Comparison of ENCODE assay signal across 9 mouse cellular contexts in the genomic region with DNA sequence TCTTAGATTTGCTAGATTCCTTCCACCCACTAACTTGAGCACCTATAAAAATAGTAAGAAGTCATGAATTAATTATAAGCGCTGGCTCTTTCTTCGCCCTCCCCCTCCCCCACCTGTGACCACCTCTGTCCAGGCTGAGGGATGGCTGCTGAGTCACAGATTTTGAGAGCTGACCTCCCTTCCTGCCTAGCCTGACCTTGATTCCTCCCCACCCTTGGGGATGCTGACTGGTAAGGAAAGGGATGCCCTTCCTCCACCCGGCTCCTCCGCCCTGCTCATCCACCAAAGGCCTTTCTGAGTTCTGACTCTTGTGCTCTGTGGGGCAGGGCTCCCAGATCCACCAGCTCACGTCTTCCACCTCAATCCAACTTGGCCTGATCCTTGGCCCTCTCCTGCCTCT. TPM values are rescaled to one million over a fixed set of nuclear protein-coding genes. Genes with fewer than 3 reads are reported as not detected.
DNase-seq lines count a peak whose midpoint lies in the region; ATAC-seq lines count a peak whose summit lies in the region.
"Had no signal": no experiment of that assay in that cellular context is flagged by ENCODE, and none has a peak within 500 bp of the region (broad histone marks: within the 10 kb centered on the region; RNA-seq: fewer than 3 reads in every experiment).

No protein-coding gene starts in this region.

- H3K36me3 ChIP-seq in kidney, embryonic 14.5 days (ENCODE audit: control insufficient read depth, insufficient read depth, low read length), result no peaks in the 10 kb centered on the region
- no peaks in the 10 kb centered on the region for H3K36me3 ChIP-seq in forebrain, embryonic 15.5 days
- peaks cover 7% of the 10 kb centered on the region for H3K36me3 ChIP-seq in midbrain, embryonic 13.5 days

- no peak overlapping the region for H3K9ac ChIP-seq in kidney, embryonic 14.5 days (ENCODE audit: low read depth, low read length)
- H3K9ac ChIP-seq in forebrain, embryonic 15.5 days (replicated peaks), result peak overlapping the region; percentile 97
- peak overlapping the region; percentile 97 for H3K9ac ChIP-seq in midbrain, embryonic 13.5 days (replicated peaks)

- DNase-seq in kidney, adult 18-20 months, result no peak
- peak; percentile 87 for DNase-seq in adrenal gland, adult 8-10 months
- DNase-seq in thymus, postnatal 0 days (ENCODE audit: low spot score), result no peak
- DNase-seq in thymus, postnatal 36 days, result no peak
- DNase-seq: heart, adult 2 months had no signal

- H3K4me1 ChIP-seq in kidney, embryonic 14.5 days (ENCODE audit: control insufficient read depth, insufficient read depth, low read length), result peaks cover 34% of the 10 kb centered on the region
- H3K4me1 ChIP-seq in forebrain, embryonic 15.5 days, result peaks cover 42% of the 10 kb centered on the region
- H3K4me1 ChIP-seq in midbrain, embryonic 13.5 days (replicated peaks), result peaks cover 45% of the 10 kb centered on the region

- 0 out of 2 replicates have a peak overlapping the region, but pooled peaks have one; percentile 2 for H3K27ac ChIP-seq in kidney, embryonic 14.5 days (ENCODE audit: low read depth, low read length)
- H3K27ac ChIP-seq in forebrain, embryonic 15.5 days (replicated peaks), result peak overlapping the region; percentile 95; the same call in 1 of the 2 replicates
- peak overlapping the region; percentile 74; the same call in 1 of the 2 replicates for H3K27ac ChIP-seq in midbrain, embryonic 13.5 days
- H3K27ac ChIP-seq: heart, adult 2 months; macrophage had no signal

- WGBS in kidney, embryonic 14.5 days, result 61% methylated on average over 5 of the region's 5 CpGs
- 76% methylated on average over 5 of the region's 5 CpGs for WGBS in forebrain, embryonic 15.5 days
- 81% methylated on average over 5 of the region's 5 CpGs for WGBS in midbrain, embryonic 13.5 days

- H3K9me3 ChIP-seq in kidney, embryonic 14.5 days (ENCODE audit: control insufficient read depth, low read length), result no peaks in the 10 kb centered on the region
- H3K9me3 ChIP-seq in forebrain, embryonic 15.5 days, result no peaks in the 10 kb centered on the region
- H3K9me3 ChIP-seq in midbrain, embryonic 13.5 days, result no peaks in the 10 kb centered on the region

- no peak overlapping the region; the same call in 1 of the 2 replicates for H3K4me2 ChIP-seq in kidney, embryonic 14.5 days (replicated peaks; ENCODE audit: low read depth, low read length)
- H3K4me2 ChIP-seq in forebrain, embryonic 15.5 days (replicated peaks), result 0 out of 2 replicates have a peak overlapping the region, but pooled peaks have one; percentile 70
- peak overlapping the region; percentile 82 for H3K4me2 ChIP-seq in midbrain, embryonic 13.5 days (replicated peaks)

- no peak for ATAC-seq in kidney, embryonic 14.5 days (ENCODE audit: low FRiP score, low TSS enrichment)
- no peak for ATAC-seq in forebrain, embryonic 15.5 days (replicated peaks)
- ATAC-seq in midbrain, embryonic 13.5 days, result no peak

- no peaks in the 10 kb centered on the region for H3K27me3 ChIP-seq in kidney, embryonic 14.5 days (ENCODE audit: control insufficient read depth, insufficient read depth, low read length)
- H3K27me3 ChIP-seq in forebrain, embryonic 15.5 days, result no peaks in the 10 kb centered on the region
- no peaks in the 10 kb centered on the region for H3K27me3 ChIP-seq in midbrain, embryonic 13.5 days

- H3K4me3 ChIP-seq in kidney, embryonic 14.5 days (ENCODE audit: low read length), result no peak overlapping the region
- H3K4me3 ChIP-seq in forebrain, embryonic 15.5 days, result no peak overlapping the region
- H3K4me3 ChIP-seq in midbrain, embryonic 13.5 days (replicated peaks), result 0 out of 2 replicates have a peak overlapping the region, but pooled peaks have one; percentile 87
- H3K4me3 ChIP-seq: heart, adult 2 months had no signal

RNA-seq across cellular contexts. Expression of a gene that starts 2.9 kb away (rescaled TPM):
- 11.5 and 13.0 TPM in 2 replicates for polyA plus RNA-seq in kidney, embryonic 14.5 days (2014; fragmentation: Nextera tagmentation; extraction: Ambion mirVana)
- total RNA-seq in adrenal gland, adult 8-10 months (2022), result 100 to 1,000 TPM in 1 of 4 experiments, 10 to 100 TPM in 3; 60.6 to 118 (median 71.9) TPM
- 20.9 and 21.2 TPM in 2 replicates for polyA plus RNA-seq in forebrain, embryonic 15.5 days (2015; fragmentation: Nextera tagmentation; extraction: Ambion mirVana)
- polyA plus RNA-seq in midbrain, embryonic 13.5 days (2015; fragmentation: Nextera tagmentation; extraction: Ambion mirVana), result 23.0 and 27.1 TPM in 2 replicates
- 5.3 and 5.4 TPM in 2 replicates for polyA plus RNA-seq in thymus, postnatal 0 days (2015; fragmentation: Nextera tagmentation; extraction: Ambion mirVana)
- polyA plus RNA-seq: macrophage had no signal

RNA-seq across cellular contexts. Expression of a gene that starts 17.0 kb away (rescaled TPM):
- 2.3 and 4.4 TPM in 2 replicates for polyA plus RNA-seq in kidney, embryonic 14.5 days (2014; fragmentation: Nextera tagmentation; extraction: Ambion mirVana)
- total RNA-seq in adrenal gland, adult 8-10 months (2022), result 10 to 100 TPM; 17.7 to 46.8 (median 42.6) TPM
- 48.9 and 50.3 TPM in 2 replicates for polyA plus RNA-seq in forebrain, embryonic 15.5 days (2015; fragmentation: Nextera tagmentation; extraction: Ambion mirVana)
- polyA plus RNA-seq in midbrain, embryonic 13.5 days (2015; fragmentation: Nextera tagmentation; extraction: Ambion mirVana), result 47.4 and 48.0 TPM in 2 replicates
- polyA plus RNA-seq in thymus, postnatal 0 days (2015; fragmentation: Nextera tagmentation; extraction: Ambion mirVana), result 23.2 and 27.1 TPM in 2 replicates
- polyA plus RNA-seq: macrophage had no signal

RNA-seq across cellular contexts. Expression of a gene that starts 19.0 kb away (rescaled TPM):
- 235 and 261 TPM in 2 replicates for polyA plus RNA-seq in kidney, embryonic 14.5 days (2014; fragmentation: Nextera tagmentation; extraction: Ambion mirVana)
- 100 to 1,000 TPM; 157 to 179 (median 160) TPM for total RNA-seq in adrenal gland, adult 8-10 months (2022)
- 178 and 192 TPM in 2 replicates for polyA plus RNA-seq in forebrain, embryonic 15.5 days (2015; fragmentation: Nextera tagmentation; extraction: Ambion mirVana)
- 226 and 244 TPM in 2 replicates for polyA plus RNA-seq in midbrain, embryonic 13.5 days (2015; fragmentation: Nextera tagmentation; extraction: Ambion mirVana)
- polyA plus RNA-seq in thymus, postnatal 0 days (2015; fragmentation: Nextera tagmentation; extraction: Ambion mirVana), result 408 and 411 TPM in 2 replicates

RNA-seq across cellular contexts. Expression of a gene that starts 35.2 kb away (rescaled TPM):
- polyA plus RNA-seq in kidney, embryonic 14.5 days (2014; fragmentation: Nextera tagmentation; extraction: Ambion mirVana), result 962 and 1,151 TPM in 2 replicates
- total RNA-seq in adrenal gland, adult 8-10 months (2022), result 100 to 1,000 TPM; 440 to 566 (median 519) TPM
- 722 and 770 TPM in 2 replicates for polyA plus RNA-seq in forebrain, embryonic 15.5 days (2015; fragmentation: Nextera tagmentation; extraction: Ambion mirVana)
- 948 and 970 TPM in 2 replicates for polyA plus RNA-seq in midbrain, embryonic 13.5 days (2015; fragmentation: Nextera tagmentation; extraction: Ambion mirVana)
- polyA plus RNA-seq in thymus, postnatal 0 days (2015; fragmentation: Nextera tagmentation; extraction: Ambion mirVana), result 1,461 and 1,502 TPM in 2 replicates

RNA-seq across cellular contexts. Expression of a gene that starts 35.3 kb away (rescaled TPM):
- polyA plus RNA-seq in kidney, embryonic 14.5 days (2014; fragmentation: Nextera tagmentation; extraction: Ambion mirVana), result 22.7 and 23.9 TPM in 2 replicates
- total RNA-seq in adrenal gland, adult 8-10 months (2022), result 10 to 100 TPM; 53.5 to 97.0 (median 65.5) TPM
- 23.6 and 26.3 TPM in 2 replicates for polyA plus RNA-seq in forebrain, embryonic 15.5 days (2015; fragmentation: Nextera tagmentation; extraction: Ambion mirVana)
- 14.6 and 25.3 TPM in 2 replicates for polyA plus RNA-seq in midbrain, embryonic 13.5 days (2015; fragmentation: Nextera tagmentation; extraction: Ambion mirVana)
- polyA plus RNA-seq in thymus, postnatal 0 days (2015; fragmentation: Nextera tagmentation; extraction: Ambion mirVana), result 30.5 and 37.5 TPM in 2 replicates

Comparison
In these comparisons a context has a peak if more than half of its experiments do, and no peak if none do; other contexts are left out.
1. H3K27ac ChIP-seq: peak in every context shown above with its lines; median percentile 95 in forebrain, embryonic 15.5 days; 74 in midbrain, embryonic 13.5 days; 2 in kidney, embryonic 14.5 days.